Mouse (Mus musculus): Measurements from ENCODE around the gene Lrp2.

The Lrp2 gene

DNA sequence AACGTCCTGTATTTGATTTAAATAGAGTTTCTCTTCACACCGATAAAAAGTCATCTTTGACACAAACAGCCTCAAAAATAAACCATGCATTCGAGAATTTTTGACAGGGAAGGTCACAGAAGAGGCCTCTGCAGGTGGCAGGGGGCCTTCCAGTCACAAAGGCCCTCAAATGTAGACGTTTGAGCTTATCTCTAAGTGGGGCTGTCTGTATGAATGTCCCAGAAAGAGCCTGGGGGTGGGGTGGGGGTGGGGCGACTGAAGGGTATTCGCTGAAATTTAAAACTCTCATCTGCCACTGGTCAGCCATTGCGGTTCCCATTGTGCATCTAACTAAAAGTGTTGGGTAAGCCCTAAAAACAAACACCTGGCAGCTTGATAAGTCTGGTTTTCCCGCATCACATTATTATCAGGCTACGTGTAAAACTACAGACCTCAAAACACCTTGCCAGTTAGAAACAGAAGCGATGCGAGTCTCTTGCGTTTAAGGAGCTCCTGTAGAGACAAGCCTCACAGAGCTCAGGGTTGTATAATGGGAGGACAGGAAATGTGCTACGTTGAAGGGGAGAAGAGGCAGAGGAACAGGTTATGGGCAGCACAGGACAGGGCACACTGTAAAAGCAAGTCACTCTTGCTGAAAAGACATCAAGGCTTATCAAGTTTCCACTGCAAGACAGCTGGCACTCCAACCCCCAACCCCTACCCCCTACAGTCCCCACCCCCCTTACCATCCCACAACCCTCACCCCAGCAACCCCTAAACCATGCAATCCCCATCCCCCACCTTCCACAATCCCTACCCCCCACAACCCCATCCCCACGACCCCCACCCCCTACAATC is 55.0 kb downstream of the Lrp2 start:
- in situ Hi-C loops (cut with MboI; ENCODE audit: unreplicated experiment in 2 of 2), result no loop called here

DNA sequence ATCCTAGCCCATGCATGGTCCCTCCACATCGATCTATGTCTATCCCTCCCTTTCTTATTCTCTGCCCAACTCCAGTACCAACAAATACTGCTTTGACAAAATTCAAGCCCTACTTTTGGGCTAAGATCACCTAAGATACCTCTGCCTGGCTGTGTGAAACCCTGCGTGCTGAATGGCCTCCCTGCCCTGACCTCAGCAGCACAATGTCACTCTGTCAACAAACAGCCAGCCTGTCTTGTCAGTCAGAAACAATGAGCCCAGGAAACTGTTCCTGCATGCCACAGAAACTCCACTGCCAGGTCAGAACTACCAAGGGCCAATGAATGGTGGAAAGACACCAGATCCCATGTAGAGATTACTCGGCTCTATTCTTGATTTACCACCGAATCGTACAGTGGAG is 55.7 kb downstream of the Lrp2 start:
- in situ Hi-C loops (cut with MboI; ENCODE audit: unreplicated experiment in 2 of 2), result no loop called here

DNA sequence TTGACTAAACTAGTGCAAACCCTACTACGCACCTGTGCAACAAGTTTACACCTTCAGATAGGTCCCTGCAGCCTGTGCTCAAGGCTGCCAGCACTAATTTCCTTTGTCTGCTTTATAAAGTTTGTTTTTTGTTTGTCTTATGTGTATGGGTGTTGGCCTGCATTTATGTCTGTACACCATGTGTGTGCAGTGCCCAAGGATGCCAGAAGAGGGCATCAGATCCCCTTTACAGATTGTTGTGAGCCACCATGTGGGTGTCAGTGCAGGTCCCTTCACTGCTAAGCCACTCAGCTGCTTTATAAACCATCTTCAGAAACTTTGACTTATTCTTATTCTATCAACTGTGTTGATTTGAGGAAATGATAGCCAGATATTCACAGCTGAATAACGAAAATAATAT is 65.6 kb downstream of the Lrp2 start:
- in situ Hi-C loops (cut with MboI; ENCODE audit: unreplicated experiment in 2 of 2), result no loop called here

DNA sequence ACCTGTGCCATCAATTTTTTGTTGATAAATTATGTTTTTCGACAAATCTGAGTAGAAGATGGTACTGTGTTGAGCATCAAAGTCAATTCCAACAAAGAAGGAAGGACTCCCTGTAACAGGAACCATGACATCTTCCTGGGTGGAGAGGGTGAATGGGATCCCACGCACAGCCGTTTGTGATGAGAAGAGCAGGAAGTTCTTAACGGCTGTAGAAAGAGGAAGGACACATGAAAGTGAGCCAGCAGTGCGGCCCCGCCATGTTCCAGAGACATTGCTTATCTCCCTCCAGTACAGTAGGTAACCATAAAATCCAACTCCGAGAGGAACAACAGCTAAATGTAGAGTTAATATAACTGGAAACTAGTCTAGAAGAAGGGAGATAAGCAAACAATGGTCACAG is 67.6 kb downstream of the Lrp2 start:
- in situ Hi-C loops (cut with MboI; ENCODE audit: unreplicated experiment in 2 of 2), result no loop called here

DNA sequence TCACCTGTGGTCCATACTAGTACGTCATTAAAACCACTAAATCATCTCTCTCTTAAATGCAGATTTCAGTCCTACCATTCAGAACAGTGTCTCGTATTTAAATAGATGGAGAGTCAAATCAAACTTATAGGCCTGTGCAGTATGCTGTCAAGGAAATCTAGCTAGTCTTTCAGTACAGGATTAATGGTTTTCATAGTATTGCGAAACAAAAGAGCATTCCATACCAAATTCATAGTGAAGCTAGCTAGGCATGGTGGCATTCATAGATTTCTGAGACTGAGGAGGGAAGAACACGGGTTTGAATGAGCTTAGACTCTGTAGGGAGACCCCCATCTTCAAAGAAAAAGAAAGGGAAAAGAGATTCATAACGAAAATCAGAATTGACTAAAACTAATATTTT is 74.1 kb downstream of the Lrp2 start:
- in situ Hi-C loops (cut with MboI; ENCODE audit: unreplicated experiment in 2 of 2), result no loop called here

DNA sequence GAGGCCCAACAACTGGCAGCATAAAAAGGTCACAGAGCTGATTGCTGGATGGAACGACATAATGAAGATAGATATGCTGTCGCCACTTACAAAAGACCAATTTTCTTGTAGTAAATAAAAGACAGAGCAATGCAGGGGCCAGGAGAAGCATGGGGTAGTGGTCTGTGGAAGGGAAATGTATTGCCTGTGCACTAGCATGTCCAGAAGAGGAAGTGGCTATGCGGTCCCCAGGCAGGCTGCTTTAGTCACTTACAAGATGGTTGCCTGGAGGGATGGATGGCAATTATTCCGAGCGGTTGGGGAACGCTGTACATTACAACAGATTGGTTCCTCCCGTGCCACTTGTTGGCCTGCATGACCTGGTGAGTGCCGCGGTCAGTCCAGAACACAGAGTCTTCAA is 85.5 kb downstream of the Lrp2 start:
- in situ Hi-C loops (cut with MboI; ENCODE audit: unreplicated experiment in 2 of 2), result no loop called here

DNA sequence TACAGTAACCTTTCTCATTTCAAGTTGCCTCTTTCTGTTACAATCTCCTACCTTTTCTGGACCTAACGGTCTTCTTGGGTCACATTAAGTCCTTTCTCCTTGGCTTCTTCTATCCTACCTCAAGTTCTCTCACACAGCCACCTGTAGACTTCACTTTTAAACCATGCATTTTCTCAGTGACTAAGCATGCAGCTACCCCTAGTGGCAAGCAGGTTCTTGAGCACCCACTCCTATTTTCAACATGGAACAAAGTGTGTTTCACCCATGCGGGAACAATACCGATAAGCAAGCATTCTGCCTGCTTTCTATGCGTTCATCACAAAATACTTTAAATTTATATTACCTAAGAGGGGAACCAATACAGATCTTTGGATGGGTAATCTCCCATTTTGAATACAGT is 92.7 kb downstream of the Lrp2 start:
- in situ Hi-C loops (cut with MboI; ENCODE audit: unreplicated experiment in 2 of 2), result no loop called here

DNA sequence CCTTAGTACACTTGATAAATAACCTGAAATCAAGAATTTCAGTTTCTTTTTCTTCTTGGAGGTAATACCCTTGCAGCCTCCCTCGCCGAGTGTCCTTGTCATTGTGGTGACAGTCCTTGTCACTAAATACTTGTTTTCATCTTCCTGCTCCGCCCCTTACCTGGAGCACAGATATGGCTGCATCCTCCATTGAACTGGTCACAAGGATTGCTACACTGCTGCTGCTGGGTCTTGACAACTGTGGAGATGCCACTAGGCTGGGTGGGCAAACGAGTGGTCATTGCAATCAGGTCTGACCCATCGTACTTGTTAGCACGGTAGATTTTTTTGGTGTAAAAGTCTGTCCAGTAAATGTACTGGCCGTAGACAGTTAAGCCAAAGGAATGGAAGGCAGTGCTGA is 104.9 kb downstream of the Lrp2 start:
- in situ Hi-C loops (cut with MboI; ENCODE audit: unreplicated experiment in 2 of 2), result no loop called here

DNA sequence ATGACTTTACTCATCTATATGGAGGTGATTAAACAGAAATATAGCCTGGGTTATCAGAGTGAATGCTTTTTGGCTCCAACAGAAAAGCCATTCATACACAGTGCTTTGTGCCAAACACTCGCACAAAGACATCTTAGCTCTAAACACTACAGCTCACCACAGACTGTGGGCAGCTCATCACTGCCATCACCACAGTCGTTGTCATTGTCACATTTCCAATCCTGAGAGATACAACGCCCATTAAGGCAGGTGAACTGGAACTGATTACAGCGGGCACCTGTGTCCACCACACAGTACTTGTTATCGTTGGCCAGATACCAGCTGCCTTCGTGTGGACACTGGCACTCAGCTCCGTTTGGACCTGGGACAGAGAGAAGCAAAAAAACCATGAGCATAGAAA is 106.0 kb downstream of the Lrp2 start:
- in situ Hi-C loops (cut with MboI; ENCODE audit: unreplicated experiment in 2 of 2), result no loop called here

DNA sequence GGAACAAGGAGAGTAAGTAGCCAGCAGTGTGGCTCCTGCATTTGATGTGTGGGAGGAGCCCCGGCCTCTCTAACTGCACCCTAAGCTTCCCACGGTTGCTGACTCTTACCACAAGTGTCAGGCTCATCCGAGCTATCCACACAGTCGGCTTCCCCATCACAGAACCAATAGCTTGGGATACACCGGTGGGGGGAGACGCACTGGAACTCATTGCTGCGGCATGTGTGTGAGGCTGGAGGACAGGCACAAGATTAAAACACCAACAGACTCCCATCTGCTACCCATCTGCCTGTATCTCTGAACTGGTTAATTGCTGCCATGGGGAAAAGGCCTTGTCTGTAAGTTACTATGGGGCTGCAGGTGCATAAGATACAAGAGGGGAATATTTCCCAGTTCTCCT is 109.0 kb downstream of the Lrp2 start:
- in situ Hi-C loops (cut with MboI; ENCODE audit: unreplicated experiment in 2 of 2), result no loop called here

DNA sequence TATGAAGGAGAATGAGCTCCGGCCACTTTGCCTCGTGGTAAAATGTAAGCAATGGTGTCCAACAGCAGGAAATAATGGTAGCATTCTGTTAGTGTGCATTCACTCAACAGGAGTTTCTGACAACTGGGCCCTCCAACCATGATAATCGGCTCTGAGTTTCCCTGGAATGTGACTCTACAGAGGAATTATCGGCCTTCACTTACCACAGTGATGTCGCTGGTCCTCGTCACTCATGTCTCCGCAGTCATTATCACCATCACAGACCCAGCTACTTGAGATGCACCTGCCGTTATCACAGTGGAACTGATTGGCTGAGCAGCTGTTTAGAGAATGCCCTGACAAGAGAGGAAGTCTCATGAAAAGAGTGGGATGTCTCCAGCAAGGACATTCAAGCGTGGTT is 110.7 kb downstream of the Lrp2 start:
- in situ Hi-C loops (cut with MboI; ENCODE audit: unreplicated experiment in 2 of 2), result no loop called here

DNA sequence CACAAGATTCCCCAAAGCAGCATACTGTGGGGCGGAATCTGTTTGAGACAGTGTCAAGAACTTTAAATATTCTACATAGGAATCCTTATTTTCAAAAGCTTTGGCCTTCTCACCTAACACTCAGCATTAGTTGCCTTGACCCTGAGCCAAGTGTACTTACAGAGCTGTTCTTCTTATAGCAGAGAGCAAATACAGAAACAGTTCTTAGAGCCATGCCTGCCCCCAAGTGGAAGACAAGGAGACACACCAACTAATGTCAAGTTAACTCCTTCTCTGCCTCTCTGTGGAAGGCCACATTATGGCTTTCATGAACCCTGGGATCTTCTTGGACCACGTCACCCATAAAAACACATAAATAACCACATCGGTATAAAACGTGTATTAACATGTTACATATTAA is 114.0 kb downstream of the Lrp2 start:
- in situ Hi-C loops (cut with MboI; ENCODE audit: unreplicated experiment in 2 of 2), result no loop called here

DNA sequence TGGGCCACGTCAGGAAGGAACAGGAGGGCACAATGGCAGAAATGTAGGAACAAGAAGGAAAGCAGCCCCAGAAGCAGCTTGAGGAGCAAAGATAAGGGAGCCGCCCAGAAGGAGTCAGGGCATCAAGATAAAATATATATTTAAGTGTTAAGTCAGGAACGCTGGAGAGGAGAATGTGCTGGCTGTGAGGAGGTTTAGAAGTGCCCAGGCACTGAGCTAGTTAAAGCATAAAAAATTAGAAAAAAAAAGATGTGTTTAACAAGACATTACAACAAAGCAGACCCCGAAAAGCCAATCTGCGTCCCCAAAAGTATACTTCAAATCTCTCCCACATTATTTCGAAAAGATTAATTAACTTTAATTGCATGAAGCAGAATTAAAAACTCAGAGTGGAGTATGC is 122.3 kb downstream of the Lrp2 start:
- in situ Hi-C loops (cut with MboI; ENCODE audit: unreplicated experiment in 2 of 2), result no loop called here

DNA sequence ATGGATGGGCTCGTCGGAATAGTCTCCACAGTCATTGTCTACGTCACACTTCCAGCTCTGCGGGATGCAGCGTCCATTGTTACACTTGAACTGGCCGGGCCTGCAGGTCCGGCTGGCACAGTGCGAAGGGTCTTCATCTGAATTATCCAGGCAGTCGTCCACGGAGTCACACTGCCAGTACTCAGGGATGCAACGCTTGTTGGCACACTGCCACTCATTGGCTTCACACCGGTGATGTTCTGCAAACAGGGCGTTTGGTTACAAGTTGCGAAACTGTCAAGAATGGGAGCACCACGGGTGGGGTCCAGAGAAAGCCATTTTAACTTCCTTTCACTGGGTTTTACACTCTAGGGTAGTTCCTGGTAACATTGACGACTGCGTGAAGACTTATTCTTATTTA is 126.4 kb downstream of the Lrp2 start:
- in situ Hi-C loops (cut with MboI; ENCODE audit: unreplicated experiment in 2 of 2), result no loop called here

DNA sequence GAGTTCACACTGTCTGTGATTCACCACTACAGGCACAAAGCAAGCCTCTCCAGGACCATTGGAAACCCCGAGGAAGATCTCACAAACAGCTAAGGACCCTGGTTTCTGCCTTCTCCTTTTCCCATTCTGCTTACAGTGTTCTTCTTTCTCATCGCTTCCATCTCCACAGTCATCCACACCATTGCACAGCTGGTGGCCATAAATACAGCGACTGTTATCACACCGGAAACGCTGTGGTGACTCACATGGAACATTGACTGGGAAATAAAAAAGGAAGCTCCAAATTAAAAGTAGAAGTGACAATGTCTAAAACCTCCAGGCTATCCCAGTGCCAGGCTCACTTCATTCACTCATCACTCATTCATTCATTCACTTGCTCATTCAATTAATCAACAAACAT is 134.7 kb downstream of the Lrp2 start:
- in situ Hi-C loops (cut with MboI; ENCODE audit: unreplicated experiment in 2 of 2), result no loop called here

DNA sequence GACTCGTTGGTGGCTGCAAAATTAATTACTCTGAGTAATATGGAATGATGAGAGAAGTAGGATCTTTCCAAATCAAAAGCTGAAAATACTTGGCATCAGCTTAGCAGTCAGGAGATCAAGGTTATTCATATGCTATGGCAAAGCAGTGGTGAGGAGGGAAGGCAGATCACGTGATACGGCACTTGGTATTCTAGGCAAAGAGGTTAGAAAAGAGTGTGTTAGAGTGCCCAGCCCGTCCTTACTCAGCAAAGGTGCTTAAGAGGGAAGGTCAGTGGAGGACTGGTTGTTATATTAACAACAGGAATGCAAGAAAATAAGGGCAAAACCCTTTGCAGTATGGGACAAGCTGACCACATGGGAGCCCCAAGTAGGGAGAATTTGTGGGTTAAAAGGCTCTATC is 137.3 kb downstream of the Lrp2 start:
- in situ Hi-C loops (cut with MboI; ENCODE audit: unreplicated experiment in 2 of 2), result loop anchor here in 1 of 2 experiments (25.0 kb wide), 1 partner anchor 886 kb away; no protein-coding TSS in a partner anchor

DNA sequence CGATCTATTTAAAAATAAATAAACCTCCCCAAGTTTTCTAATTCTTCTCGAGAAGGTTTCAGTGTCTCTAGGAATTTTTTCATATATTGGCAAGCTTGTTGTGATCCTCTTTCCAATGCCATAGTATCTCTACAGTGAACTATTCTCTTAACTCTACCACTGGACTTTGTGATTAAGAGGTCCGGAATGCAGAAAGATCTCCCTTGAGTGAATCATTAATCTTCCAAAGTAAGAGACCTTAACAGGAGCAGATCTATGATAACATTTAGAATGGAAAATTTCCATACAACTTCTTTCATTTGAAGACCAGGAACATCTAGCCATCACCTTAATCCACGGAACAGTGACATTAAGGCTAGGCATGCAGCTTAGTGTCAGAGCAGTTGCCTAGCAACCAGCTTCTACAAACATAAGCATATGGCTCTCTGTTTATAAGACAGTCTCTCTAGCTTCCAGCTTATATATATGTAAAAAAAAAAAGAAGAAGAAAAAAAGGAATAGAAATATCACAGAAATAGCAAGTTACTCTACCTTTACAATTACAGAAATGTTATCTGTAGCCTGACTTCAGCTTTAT is 139.9 kb downstream of the Lrp2 start:
- in situ Hi-C loops (cut with MboI; ENCODE audit: unreplicated experiment in 2 of 2), result loop anchor here in 1 of 2 experiments (25.0 kb wide), 1 partner anchor 884 kb away; no protein-coding TSS in a partner anchor

DNA sequence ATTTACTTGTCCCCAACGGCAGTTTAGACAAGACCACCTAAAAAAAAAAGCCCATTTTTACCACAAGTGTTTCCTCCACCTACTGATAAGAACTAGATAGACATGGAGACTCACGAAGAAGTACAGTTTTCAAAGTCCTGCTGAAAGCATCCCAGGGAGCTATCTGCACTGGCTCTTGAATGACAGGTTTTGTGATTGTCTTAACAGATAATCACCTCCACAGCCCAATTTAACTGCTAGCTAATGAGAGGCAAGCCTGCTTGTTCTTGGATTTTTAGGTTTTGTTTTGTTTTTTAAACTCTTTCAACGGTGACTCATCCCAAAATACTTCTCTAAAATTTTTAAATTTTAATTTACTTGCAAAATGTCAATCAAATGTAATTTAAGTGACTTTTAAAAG is 144.2 kb downstream of the Lrp2 start:
- in situ Hi-C loops (cut with MboI; ENCODE audit: unreplicated experiment in 2 of 2), result loop anchor here in 1 of 2 experiments (25.0 kb wide), 1 partner anchor 879 kb away; no protein-coding TSS in a partner anchor

DNA sequence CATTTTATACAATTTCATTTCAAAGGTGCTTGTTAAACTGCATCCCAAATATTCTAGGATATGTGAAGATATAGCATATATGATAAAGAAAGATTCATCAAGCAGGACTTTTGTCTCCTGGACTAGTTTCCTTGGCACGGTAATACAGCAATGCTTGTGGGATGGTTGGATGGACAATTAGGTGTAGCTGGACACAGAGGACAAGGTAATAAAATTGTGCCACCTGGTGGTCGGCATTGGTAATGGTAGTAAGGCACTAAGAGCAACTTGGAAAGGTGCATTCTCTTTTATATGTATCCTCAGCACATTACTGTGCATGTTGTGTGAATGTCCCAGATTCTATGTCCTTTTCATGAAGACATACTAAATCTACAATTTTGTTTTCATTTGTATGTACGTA is 157.7 kb downstream of the Lrp2 start:
- in situ Hi-C loops (cut with MboI; ENCODE audit: unreplicated experiment in 2 of 2), result loop anchor here in 1 of 2 experiments (25.0 kb wide), 1 partner anchor 866 kb away; no protein-coding TSS in a partner anchor

DNA sequence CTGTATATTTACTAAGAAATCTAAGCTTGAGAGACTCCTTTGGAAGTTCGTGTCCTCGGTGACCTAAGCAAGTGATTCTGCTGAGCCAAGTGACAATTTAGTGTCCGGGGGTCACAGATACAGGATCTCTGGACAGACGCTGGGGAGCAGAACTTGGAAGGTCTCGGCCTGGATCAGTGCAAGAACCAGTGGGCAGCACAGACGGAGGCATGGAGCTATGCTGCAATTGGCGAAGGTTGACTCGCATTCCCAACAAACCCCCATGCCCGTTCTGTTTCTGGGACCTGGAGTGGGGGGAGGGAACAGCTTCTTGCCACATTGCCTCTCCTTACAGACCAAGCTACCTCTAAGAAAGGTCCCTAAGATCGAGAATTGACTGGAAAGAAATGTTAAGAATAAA is 158.7 kb downstream of the Lrp2 start:
- in situ Hi-C loops (cut with MboI; ENCODE audit: unreplicated experiment in 2 of 2), result loop anchor here in 1 of 2 experiments (25.0 kb wide), 1 partner anchor 865 kb away; no protein-coding TSS in a partner anchor

DNA sequence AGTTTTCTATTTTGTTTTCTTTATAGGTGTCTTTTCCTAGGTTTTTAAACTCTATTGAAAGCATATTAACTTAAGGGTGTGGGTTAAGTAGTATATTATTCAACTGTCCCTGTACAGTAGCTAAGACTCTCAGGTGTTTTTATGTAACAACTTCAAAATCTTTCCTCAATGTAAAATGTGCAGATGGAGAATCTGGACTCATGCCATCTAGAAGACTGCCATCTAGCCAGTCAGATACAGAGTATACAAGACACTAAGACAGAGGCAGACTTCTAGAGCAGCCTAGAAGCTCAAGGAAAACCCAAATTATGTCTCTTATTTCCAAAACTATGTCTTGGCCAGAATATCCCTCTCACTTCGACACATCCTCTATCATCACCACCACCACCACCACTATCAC is 159.8 kb downstream of the Lrp2 start:
- in situ Hi-C loops (cut with MboI; ENCODE audit: unreplicated experiment in 2 of 2), result loop anchor here in 1 of 2 experiments (25.0 kb wide), 1 partner anchor 864 kb away; no protein-coding TSS in a partner anchor

DNA sequence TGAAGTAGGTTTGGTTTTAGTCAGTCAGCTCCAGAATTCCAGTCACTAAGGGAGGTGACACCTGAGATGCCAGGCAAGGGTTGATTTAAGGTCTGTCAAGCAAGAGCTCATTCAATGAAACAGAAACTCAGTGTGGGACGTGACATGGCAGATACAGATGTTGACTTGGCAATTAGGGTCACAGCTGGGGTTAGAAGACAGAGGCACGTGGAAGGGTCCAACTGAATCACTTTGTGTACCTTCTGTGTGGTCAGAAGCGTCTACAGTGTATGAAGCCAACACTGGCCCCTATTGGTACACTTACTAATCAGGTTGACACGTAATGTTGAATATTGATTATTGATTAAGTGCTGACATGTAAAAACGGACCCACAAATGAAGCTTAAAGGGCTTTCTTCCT is 161.0 kb downstream of the Lrp2 start:
- in situ Hi-C loops (cut with MboI; ENCODE audit: unreplicated experiment in 2 of 2), result loop anchor here in 1 of 2 experiments (25.0 kb wide), 1 partner anchor 863 kb away; no protein-coding TSS in a partner anchor

All from v-Abl transformed pro-B cells (cell line).